Mouse (Mus musculus) monocyte, adult 2 months (primary cell): ENCODE measurements around the gene Trim33.

Source experiments
- DNase-seq, 2 experiments: peaks; one replicate each; pipeline ENCODE4 v3.0.0; 2022; ENCODE audit warnings: low spot score in 2 of 2, low read depth in 1 of 2

Gene Trim33

DNA sequence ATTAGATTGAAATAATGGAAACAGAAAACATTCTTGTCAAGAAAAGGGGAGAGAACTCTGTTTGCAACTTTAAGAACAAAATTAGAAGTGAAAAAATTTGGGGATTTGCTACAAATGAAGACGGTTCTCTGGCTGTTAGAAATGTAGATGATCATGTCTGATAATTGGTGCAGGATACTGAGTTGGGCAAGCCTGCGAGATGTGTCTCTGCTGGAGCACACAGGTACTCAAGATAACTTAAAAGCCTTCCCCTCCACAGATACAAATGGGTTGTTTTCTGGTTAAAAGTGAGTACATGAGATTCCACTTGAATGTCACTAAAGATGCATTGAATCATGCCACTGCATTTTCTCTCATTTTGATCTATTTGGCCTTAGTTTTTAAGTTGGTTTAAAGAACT lies 74.9 kb downstream of the Trim33 start:
- DNase-seq = no peak

DNA sequence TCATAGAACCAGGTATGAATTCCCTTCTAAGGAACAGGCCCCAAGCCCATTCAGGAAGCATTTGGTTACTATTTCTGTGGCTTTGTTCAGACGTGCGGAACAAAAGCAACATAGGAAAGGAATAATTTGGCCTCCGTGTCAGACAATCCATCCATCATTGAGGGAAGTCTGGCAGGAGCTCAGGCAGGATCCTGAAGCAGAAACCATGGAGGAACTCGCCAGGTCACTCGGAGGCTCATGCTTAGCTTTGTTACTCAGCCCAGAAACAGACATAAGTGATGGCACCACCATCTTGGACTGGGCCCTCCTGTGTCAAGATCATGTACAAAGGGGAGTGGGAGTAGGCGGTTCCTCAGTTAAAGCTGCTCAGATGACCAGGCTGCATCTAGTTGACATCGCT lies 82.1 kb downstream of the Trim33 start:
- no peak for DNase-seq

- DNase-seq = no peak
Measured at GRCm38 (mm10) chr3:103364182-103364945, 85.3 kb downstream of the Trim33 start.

GRCm38 (mm10) chr3:103367176-103367970 lies 88.3 kb downstream of the Trim33 start:
- DNase-seq = no peak

DNA sequence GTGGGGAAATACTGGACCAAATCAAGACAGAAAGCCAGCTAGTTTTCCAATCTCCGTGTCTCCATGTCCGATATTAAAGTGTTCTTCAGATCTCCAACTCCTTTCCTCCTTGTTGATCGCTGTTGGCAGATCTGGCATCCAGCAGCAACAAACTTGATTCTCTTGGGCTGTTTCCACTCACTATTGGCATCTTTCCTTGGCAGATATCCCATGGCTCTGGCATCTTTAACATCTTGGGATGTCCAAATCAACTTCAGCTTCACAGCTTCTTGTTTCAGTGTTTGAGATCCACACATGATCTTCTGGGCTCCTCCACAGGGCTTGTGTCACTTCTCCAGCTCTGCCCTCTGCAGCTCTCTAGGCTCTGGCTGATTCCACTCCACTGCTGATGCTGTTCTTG lies 89.6 kb downstream of the Trim33 start:
- DNase-seq = no peak

GRCm38 (mm10) chr3:103374028-103374427 lies 94.9 kb downstream of the Trim33 start:
- peak in 1 of 2 experiments; percentile 50 for DNase-seq

DNA sequence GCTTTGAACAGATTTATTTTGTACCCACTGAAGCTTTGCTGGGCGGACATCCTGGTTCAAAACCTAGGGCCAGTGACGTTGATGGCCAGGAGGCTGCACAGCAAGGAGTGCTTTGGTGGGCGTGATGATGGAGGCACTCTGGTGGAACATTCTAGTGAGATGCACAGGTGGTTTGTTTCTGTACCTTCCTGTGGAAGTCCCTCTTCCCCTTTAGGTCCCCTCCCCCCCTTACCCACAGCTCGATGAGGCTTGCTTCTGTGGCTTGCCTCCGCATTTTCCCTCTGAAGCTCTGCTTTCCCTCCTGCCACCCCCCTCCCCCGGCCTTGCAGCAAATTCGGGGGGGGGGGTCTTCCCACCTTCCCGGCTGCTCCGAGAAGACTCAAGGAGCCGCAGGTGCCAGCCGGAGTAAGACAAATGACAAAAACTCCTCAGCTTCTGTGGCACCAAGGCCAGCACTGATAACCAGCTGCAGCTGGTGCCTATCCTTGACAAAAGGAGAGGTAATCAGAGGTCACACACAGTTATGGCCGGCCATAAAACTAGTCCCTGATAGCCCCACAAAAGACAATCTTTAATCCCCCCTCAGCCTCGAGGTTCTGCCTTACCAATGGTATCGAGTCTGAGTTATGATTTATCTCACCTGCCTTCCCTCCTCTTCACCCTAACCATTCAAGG lies 96.2 kb downstream of the Trim33 start:
- DNase-seq = no peak

GRCm38 (mm10) chr3:103378018-103378417 lies 98.9 kb downstream of the Trim33 start:
- peak; percentile 38 to 65 for DNase-seq

GRCm38 (mm10) chr3:103379371-103379770 lies 100.3 kb downstream of the Trim33 start:
- DNase-seq = no peak

DNA sequence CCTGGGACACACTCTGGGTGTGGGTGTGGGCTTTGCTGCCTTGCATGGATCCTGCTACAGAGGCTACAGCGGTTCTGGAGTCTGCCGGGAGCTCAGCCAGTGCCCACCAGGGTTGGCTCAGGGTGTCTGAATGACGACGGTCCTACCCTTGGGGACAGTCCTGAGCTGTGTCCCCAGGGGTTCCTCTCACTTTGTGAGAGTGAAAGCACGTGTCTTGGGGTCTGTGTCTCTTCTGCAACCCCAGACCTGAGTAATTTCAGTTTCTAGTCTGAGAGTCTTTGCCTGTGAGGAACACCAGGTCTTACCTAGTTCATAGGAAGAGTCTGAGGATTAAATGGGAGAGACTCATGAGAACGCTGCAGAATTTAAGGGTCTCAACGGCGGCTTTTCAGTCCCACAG lies 101.7 kb downstream of the Trim33 start:
- no peak for DNase-seq

- no peak for DNase-seq
Measured at GRCm38 (mm10) chr3:103381441-103381840, 102.3 kb downstream of the Trim33 start.

- DNase-seq = peak; percentile 75 to 83
Measured at GRCm38 (mm10) chr3:103382872-103383567, 103.9 kb downstream of the Trim33 start.

GRCm38 (mm10) chr3:103384486-103384885 lies 105.4 kb downstream of the Trim33 start:
- no peak for DNase-seq

GRCm38 (mm10) chr3:103384949-103385348 lies 105.9 kb downstream of the Trim33 start:
- no peak for DNase-seq

- DNase-seq = no peak
Measured at GRCm38 (mm10) chr3:103385383-103386291, 106.5 kb downstream of the Trim33 start.

- DNase-seq = no peak
Measured at GRCm38 (mm10) chr3:103386292-103387031, 107.4 kb downstream of the Trim33 start.

- DNase-seq = no peak
Measured at GRCm38 (mm10) chr3:103392613-103393258, 113.6 kb downstream of the Trim33 start.

DNA sequence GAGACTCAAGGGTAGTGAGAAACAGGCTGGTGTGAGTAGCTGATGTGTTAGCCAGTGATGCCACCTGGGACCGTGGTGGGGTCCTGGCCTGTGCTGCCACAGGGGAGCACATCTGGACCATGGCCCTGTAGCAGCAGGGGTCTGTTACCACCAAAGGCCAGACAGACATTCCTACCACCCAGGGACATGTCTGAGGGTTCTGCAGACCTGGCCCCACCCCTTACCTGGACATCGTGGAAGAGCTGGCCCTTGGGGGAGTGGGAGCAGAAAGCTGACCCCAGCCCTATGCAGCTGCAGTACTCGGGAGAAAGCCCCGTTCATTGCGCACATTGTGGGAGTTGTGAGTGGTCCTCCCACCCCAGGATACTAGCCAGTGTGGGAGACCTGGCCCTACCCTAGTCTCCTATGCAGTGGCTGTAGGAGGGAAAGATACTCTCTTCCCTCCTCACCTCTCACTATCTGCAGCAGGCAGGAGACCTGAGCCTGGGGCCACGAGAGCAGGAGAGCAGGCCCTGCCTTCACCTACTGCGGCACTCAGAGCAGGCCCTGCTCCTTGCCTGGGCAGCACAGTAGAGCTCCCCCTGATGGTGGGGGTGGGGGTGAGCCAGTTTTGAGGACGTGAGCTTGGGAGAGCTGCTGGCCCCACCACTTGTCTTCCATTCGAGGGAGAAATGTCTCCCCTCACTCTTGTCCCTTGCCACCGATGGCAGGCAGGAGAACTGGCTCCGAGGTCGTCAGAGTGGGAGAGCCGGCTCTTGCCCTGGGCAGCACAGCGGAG lies 114.4 kb downstream of the Trim33 start:
- DNase-seq = no peak
